Mouse (Mus musculus): ENCODE results near the gene Spata48. TPM values are rescaled to one million over a fixed set of nuclear protein-coding genes. Genes with fewer than 3 reads are reported as not detected.

Gene Spata48
- polyA plus RNA-seq, 1 experiment from 2014 or later: 2.1 TPM

DNA sequence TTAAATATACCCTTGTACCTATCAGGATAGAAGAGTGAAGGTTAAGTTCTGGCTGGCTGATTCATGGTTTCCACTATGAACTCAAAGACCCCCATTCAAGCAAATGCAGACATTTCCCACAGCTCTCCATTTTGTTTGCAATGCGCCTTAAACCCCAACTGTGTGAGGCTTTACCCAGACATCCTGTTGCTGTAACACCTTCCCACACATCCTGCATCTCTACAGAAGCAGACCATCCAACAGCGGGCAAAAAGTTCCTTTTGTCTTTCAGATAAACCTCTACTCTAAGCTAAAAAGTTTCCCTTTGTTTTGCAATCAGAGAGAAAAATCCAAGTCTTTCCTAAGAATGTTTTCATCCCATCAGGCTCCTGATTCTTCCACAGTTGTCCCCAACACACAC is 50.2 kb downstream of the Spata48 start:
- H3K9ac ChIP-seq (replicated peaks): no peak overlapping the region
- no peak overlapping the region for H3K27ac ChIP-seq
- H3K4me1 ChIP-seq (replicated peaks): no peaks in the 10 kb centered on the region
- 40% methylated on average over 2 of the region's 2 CpGs for WGBS
- H3K27me3 ChIP-seq: no peaks in the 10 kb centered on the region
- no peaks in the 10 kb centered on the region for H3K36me3 ChIP-seq
- no peaks in the 10 kb centered on the region for H3K9me3 ChIP-seq
- H3K4me3 ChIP-seq (replicated peaks): no peak overlapping the region
- H3K4me2 ChIP-seq: no peak overlapping the region
- ATAC-seq (ENCODE audit: insufficient number of reproducible peaks, insufficient read depth, low FRiP score, low TSS enrichment, low read depth): no peak

DNA sequence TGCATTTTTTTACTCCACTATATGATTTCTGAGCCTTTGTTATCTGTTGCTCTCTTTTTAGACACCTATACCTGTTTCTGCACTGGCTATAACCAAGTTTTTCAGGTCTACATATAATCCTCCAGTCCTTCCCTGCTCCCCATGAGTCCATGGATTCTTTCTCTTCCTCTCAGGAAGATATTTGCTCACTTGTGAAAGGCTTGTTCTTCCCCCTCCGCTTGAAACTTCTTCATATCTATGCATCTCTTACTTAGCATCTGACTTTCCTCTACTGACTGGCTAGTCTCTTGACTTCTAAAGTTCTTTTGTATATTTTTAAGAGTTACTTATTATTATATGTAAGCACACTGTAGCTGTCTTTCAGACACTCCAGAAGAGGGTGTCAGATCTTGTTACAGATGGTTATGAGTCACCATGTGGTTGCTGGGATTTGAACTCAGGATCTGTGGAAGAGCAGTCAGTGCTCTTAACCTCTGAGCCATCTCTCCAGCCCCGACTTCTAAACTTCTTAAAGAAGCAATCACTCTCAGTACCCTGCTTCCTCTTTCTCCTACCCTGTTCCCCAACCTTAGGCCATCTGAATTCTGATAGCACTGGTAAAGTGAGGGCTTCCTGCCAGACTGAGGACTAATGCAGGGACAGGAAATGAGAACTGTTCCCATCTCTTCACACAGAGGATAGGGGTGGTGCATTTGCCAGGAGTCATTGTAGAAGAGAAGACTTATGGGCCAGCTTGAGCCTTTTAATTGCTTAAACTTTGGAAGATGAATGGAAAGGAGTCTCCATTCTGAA is 51.3 kb downstream of the Spata48 start:
- Histone ChIP-seq H3K36me3 (no peaks in the 10 kb centered on the region), H3K27me3 (no peaks in the 10 kb centered on the region), H3K4me2 (no peak overlapping the region), H3K27ac (no peak overlapping the region), H3K4me3 (replicated peaks) (no peak overlapping the region), H3K9me3 (no peaks in the 10 kb centered on the region), H3K9ac (replicated peaks) (no peak overlapping the region), H3K4me1 (replicated peaks) (no peaks in the 10 kb centered on the region)
- WGBS: 77% methylated on average over 2 of the region's 2 CpGs
- no peak for ATAC-seq (ENCODE audit: insufficient number of reproducible peaks, insufficient read depth, low FRiP score, low TSS enrichment, low read depth)

DNA sequence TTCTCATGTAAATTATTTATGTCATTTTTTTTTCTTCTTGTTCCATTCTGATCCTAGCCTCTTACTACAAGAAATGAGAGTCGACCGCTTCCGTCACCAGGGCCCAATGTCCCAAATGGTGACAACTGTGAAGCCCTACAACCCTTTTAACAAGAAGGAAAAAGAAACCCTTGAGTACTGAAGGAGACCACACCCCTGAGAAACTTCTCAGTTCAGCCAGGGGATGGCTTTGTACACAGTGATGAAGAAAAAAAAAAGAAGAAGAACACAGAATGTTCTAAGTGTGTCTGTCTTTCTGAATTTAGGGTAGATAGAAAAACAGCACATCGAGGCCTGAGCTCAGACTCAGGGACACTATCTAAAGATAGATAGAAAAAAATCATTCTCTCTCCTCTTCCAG is 53.0 kb downstream of the Spata48 start:
- Histone ChIP-seq H3K9me3 (no peaks in the 10 kb centered on the region), H3K4me3 (replicated peaks) (no peak overlapping the region), H3K9ac (replicated peaks) (no peak overlapping the region), H3K27me3 (no peaks in the 10 kb centered on the region), H3K27ac (no peak overlapping the region), H3K4me2 (no peak overlapping the region), H3K4me1 (replicated peaks) (no peaks in the 10 kb centered on the region), H3K36me3 (no peaks in the 10 kb centered on the region)
- no peak for ATAC-seq (ENCODE audit: insufficient number of reproducible peaks, insufficient read depth, low FRiP score, low TSS enrichment, low read depth)
- whole genome bisulfite sequencing: 92% methylated on average over 4 of the region's 4 CpGs

- Histone ChIP-seq H3K27me3 (no peaks in the 10 kb centered on the region), H3K27ac (no peak overlapping the region), H3K4me2 (no peak overlapping the region), H3K4me3 (replicated peaks) (no peak overlapping the region), H3K36me3 (no peaks in the 10 kb centered on the region), H3K9me3 (no peaks in the 10 kb centered on the region), H3K4me1 (replicated peaks) (no peaks in the 10 kb centered on the region), H3K9ac (replicated peaks) (no peak overlapping the region)
- WGBS: 95% methylated on average over 1 of the region's 1 CpGs
- no peak for ATAC-seq (ENCODE audit: insufficient number of reproducible peaks, insufficient read depth, low FRiP score, low TSS enrichment, low read depth)
Observed at GRCm38 (mm10) chr11:11517781-11518435, 56.0 kb downstream of the Spata48 start.

DNA sequence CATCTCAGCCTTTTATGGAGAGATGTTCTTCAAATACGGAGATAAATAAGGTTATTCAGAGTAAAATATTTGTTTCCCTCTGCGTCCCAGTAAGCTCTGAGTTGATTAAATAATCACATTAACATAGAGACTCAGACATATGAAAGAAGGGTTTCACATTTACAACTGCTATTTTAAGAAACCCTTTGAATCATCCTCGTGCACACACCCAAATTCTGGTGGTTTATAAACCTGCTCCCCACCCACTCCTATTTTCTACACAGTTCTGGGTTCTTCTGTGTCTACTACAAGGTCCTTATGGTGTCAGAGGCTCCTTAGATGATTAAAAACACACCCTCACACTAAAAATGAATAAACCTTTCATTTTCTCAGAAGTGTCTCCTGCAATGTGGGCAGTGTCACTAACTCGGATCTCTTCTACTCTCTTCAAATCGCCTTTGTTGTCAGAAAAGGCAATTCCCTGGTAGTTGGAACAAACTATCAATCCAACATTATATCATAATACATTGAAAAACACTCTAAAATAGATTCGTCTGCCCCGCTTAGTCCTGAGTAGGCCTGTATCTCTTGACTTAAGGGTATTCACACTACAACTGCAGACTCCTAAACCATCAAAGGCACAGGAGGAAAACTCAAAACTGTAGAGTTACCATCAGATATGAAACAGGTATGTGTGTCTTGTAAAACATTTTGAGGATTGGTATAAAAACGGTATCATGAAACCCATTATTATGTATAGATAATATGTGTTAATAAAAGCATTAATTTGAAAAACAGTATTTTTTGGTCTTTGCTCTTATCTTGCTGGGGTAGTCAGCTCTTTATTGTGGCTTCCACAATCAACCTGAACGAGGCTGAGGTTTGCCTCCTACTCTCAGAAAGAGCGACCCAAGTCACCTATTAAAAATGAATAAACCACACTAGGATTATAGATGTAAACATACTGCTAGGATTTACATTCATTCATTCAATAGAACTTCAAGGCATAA is 57.7 kb downstream of the Spata48 start:
- 84% methylated on average over 10 of the region's 10 CpGs for WGBS
- Histone ChIP-seq H3K4me1 (replicated peaks) (no peaks in the 10 kb centered on the region), H3K27me3 (no peaks in the 10 kb centered on the region), H3K4me2 (no peak overlapping the region), H3K9me3 (no peaks in the 10 kb centered on the region), H3K4me3 (replicated peaks) (no peak overlapping the region), H3K27ac (no peak overlapping the region), H3K9ac (replicated peaks) (no peak overlapping the region), H3K36me3 (no peaks in the 10 kb centered on the region)
- ATAC-seq (ENCODE audit: insufficient number of reproducible peaks, insufficient read depth, low FRiP score, low TSS enrichment, low read depth): no peak

GRCm38 (mm10) chr11:11521908-11522441 is 60.1 kb downstream of the Spata48 start:
- no peaks in the 10 kb centered on the region for H3K36me3 ChIP-seq
- no peak overlapping the region for H3K9ac ChIP-seq (replicated peaks)
- no peaks in the 10 kb centered on the region for H3K9me3 ChIP-seq
- H3K27me3 ChIP-seq: no peaks in the 10 kb centered on the region
- WGBS: 77% methylated on average over 5 of the region's 5 CpGs
- H3K4me1 ChIP-seq (replicated peaks): no peaks in the 10 kb centered on the region
- H3K4me3 ChIP-seq (replicated peaks): no peak overlapping the region
- no peak for ATAC-seq (ENCODE audit: insufficient number of reproducible peaks, insufficient read depth, low FRiP score, low TSS enrichment, low read depth)
- H3K4me2 ChIP-seq: no peak overlapping the region
- no peak overlapping the region for H3K27ac ChIP-seq

DNA sequence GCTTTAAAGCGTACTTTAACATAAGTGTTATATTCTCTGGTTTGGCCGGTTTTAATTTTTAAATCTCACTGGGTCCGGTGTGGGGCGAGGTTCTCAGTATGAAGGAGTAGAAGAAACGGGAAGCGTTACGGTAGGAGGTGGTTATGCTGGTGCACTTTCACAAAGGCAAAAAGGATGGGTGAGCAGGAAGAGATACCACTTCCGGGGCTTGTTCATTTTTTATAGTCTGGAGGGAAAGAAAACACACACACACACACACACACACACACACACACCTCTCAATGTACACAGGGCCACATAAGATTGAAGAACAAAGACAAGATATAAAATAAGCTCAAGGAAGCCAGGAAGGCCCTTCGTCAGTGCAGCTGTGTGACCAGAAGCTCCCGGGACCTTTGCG is 66.9 kb downstream of the Spata48 start:
- H3K9ac ChIP-seq (replicated peaks): no peak overlapping the region
- ATAC-seq (ENCODE audit: insufficient number of reproducible peaks, insufficient read depth, low FRiP score, low TSS enrichment, low read depth): no peak
- no peak overlapping the region for H3K27ac ChIP-seq
- WGBS: 88% methylated on average over 11 of the region's 11 CpGs
- H3K4me1 ChIP-seq (replicated peaks): no peaks in the 10 kb centered on the region
- no peaks in the 10 kb centered on the region for H3K27me3 ChIP-seq
- H3K9me3 ChIP-seq: no peaks in the 10 kb centered on the region
- no peak overlapping the region for H3K4me3 ChIP-seq (replicated peaks)
- no peak overlapping the region for H3K4me2 ChIP-seq
- no peaks in the 10 kb centered on the region for H3K36me3 ChIP-seq

DNA sequence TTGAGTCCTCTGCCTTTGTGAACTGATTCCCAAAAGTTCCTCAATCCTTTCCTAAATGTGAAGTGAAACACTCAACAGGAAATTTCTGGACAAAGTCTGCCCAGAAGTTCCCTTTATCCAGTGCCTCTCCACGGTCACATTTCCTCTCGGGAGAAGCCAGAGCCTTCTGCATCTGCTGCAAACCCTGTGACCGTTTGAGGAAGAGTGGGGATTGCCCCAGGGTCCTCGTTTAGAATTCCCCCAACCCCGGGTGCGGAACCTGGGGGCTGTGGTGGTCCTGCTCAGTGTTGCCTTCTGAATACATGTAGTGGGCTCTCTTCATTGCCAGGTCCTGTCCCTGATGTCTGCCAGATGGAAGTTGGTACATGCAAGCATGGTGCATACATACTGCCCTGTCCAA is 67.3 kb downstream of the Spata48 start:
- no peaks in the 10 kb centered on the region for H3K9me3 ChIP-seq
- no peaks in the 10 kb centered on the region for H3K4me1 ChIP-seq (replicated peaks)
- no peak overlapping the region for H3K4me3 ChIP-seq (replicated peaks)
- no peak overlapping the region for H3K4me2 ChIP-seq
- no peaks in the 10 kb centered on the region for H3K36me3 ChIP-seq
- no peak overlapping the region for H3K9ac ChIP-seq (replicated peaks)
- H3K27ac ChIP-seq: no peak overlapping the region
- 58% methylated on average over 6 of the region's 6 CpGs for WGBS
- H3K27me3 ChIP-seq: no peaks in the 10 kb centered on the region
- no peak for ATAC-seq (ENCODE audit: insufficient number of reproducible peaks, insufficient read depth, low FRiP score, low TSS enrichment, low read depth)

- no peaks in the 10 kb centered on the region for H3K36me3 ChIP-seq
- H3K4me1 ChIP-seq (replicated peaks): no peaks in the 10 kb centered on the region
- 84% methylated on average over 2 of the region's 2 CpGs for WGBS
- H3K4me2 ChIP-seq: no peak overlapping the region
- no peak for ATAC-seq (ENCODE audit: insufficient number of reproducible peaks, insufficient read depth, low FRiP score, low TSS enrichment, low read depth)
- no peak overlapping the region for H3K27ac ChIP-seq
- H3K4me3 ChIP-seq (replicated peaks): no peak overlapping the region
- no peaks in the 10 kb centered on the region for H3K27me3 ChIP-seq
- H3K9ac ChIP-seq (replicated peaks): no peak overlapping the region
- H3K9me3 ChIP-seq: no peaks in the 10 kb centered on the region
Observed at GRCm38 (mm10) chr11:11530126-11530525, 68.2 kb downstream of the Spata48 start.

- ATAC-seq (ENCODE audit: insufficient number of reproducible peaks, insufficient read depth, low FRiP score, low TSS enrichment, low read depth): no peak
- 81% methylated on average over 1 of the region's 1 CpGs for WGBS
- no peak overlapping the region for H3K4me3 ChIP-seq (replicated peaks)
- H3K27ac ChIP-seq: no peak overlapping the region
- no peak overlapping the region for H3K9ac ChIP-seq (replicated peaks)
- H3K4me1 ChIP-seq (replicated peaks): no peaks in the 10 kb centered on the region
- H3K36me3 ChIP-seq: no peaks in the 10 kb centered on the region
- no peaks in the 10 kb centered on the region for H3K9me3 ChIP-seq
- no peak overlapping the region for H3K4me2 ChIP-seq
- no peaks in the 10 kb centered on the region for H3K27me3 ChIP-seq
Observed at GRCm38 (mm10) chr11:11536295-11536694, 74.4 kb downstream of the Spata48 start.

DNA sequence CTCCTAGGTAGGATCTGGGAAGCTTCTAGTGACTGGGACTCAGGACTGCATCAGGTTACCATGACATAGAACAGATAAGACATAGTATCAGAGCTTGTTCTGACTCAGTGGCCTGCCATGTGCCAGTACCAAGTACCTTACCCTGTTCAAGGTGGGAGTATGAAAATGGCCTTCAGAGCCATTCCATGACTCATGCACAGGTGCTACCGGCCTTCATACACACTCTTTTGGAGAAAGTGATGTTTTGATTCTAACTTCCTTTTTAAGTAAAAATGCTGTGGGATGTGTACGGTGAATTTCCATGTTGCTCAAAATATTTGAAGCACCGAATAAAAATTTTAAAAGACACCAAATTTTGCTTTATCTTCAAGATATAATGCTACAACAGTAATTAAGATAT is 84.1 kb downstream of the Spata48 start:
- no peaks in the 10 kb centered on the region for H3K27me3 ChIP-seq
- H3K36me3 ChIP-seq: no peaks in the 10 kb centered on the region
- no peak for ATAC-seq (ENCODE audit: insufficient number of reproducible peaks, insufficient read depth, low FRiP score, low TSS enrichment, low read depth)
- H3K27ac ChIP-seq: no peak overlapping the region
- 90% methylated on average over 3 of the region's 3 CpGs for WGBS
- no peaks in the 10 kb centered on the region for H3K4me1 ChIP-seq (replicated peaks)
- H3K4me3 ChIP-seq (replicated peaks): no peak overlapping the region
- H3K4me2 ChIP-seq: no peak overlapping the region
- no peak overlapping the region for H3K9ac ChIP-seq (replicated peaks)
- H3K9me3 ChIP-seq: no peaks in the 10 kb centered on the region
